Mouse (Mus musculus): Measurements from ENCODE around the gene Uso1. TPM values are rescaled to one million over a fixed set of nuclear protein-coding genes. Genes with fewer than 3 reads are reported as not detected.

The Uso1 gene
- polyA plus RNA-seq, 1 experiment from 2014 or later: 34.1 TPM

DNA sequence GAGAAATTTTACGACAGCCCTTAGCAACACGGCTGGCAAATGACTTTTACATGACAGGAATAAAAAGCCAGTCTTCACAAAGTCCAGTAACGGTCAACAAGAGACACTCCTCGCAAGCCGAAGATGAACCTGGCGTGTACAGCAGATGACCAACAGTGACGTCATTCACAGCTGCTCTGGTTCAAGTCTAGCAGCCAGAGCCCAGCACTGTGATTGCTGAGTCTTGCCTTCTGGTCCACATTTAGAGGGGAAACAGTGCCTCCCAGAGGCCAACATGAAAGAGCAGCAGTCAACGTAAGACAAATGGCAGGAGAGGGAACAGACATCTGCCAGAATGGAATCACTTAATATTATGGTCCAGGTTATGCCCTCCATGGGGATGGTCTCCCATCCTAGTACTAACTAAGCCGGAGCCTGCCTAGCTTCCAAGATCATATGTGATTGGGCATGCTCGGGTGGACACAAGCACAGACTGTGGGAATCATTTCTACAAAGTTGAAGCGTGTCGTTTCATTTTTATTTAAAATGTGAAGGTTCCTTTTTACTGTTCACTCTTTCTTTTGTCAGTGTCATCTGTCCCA is 19.8 kb upstream of the Uso1 start:
- Histone ChIP-seq H3K36me3 (ENCODE audit: control insufficient read depth, insufficient read depth, low read length) (no peaks in the 10 kb centered on the region), H3K4me2 (replicated peaks; ENCODE audit: low read depth, low read length) (no peak overlapping the region), H3K9ac (ENCODE audit: low read depth, low read length) (no peak overlapping the region), H3K9me3 (ENCODE audit: control insufficient read depth, low read length) (no peaks in the 10 kb centered on the region), H3K27ac (ENCODE audit: low read depth, low read length) (no peak overlapping the region), H3K27me3 (ENCODE audit: control insufficient read depth, insufficient read depth, low read length) (no peaks in the 10 kb centered on the region), H3K4me3 (ENCODE audit: low read depth, low read length) (no peak overlapping the region), H3K4me1 (replicated peaks; ENCODE audit: control insufficient read depth, insufficient read depth, low read length) (no peaks in the 10 kb centered on the region)
- 64% methylated on average over 12 of the region's 12 CpGs for WGBS
- DNase-seq (ENCODE audit: low spot score) (peak; percentile 60), ATAC-seq (ENCODE audit: low FRiP score) (peak; percentile 75)

GRCm38 (mm10) chr5:92121636-92122035 is 16.1 kb upstream of the Uso1 start:
- ATAC-seq (ENCODE audit: low FRiP score): no peak
- H3K4me2 ChIP-seq (replicated peaks; ENCODE audit: low read depth, low read length): no peak overlapping the region

DNA sequence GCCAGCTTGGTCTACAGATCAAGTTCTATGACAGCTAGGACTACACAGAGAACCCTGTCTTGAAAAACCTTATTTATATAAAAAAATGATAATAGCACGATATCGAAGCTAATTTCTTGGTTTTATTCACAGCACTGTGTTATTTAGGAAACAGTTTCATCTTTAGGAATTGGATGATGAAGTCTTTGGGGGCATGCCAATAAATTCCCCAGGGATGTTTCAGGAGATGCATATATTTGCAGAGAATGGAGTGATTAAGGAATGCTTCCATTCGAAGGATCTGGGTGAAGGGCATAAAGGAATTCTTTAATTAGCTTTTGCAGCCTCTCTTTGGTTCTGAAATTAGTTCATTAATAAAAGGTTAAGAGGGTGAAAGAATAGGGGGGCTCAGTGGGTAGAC is 12.3 kb upstream of the Uso1 start:
- no peaks in the 10 kb centered on the region for H3K9me3 ChIP-seq (ENCODE audit: control insufficient read depth, low read length)
- H3K4me3 ChIP-seq (ENCODE audit: low read depth, low read length): no peak overlapping the region
- DNase-seq (ENCODE audit: low spot score) (no peak), ATAC-seq (ENCODE audit: low FRiP score) (no peak)
- 96% methylated on average over 3 of the region's 3 CpGs for WGBS
- no peaks in the 10 kb centered on the region for H3K36me3 ChIP-seq (ENCODE audit: control insufficient read depth, insufficient read depth, low read length)
- no peak overlapping the region for H3K27ac ChIP-seq (ENCODE audit: low read depth, low read length)
- no peaks in the 10 kb centered on the region for H3K27me3 ChIP-seq (ENCODE audit: control insufficient read depth, insufficient read depth, low read length)
- no peaks in the 10 kb centered on the region for H3K4me1 ChIP-seq (replicated peaks; ENCODE audit: control insufficient read depth, insufficient read depth, low read length)
- H3K9ac ChIP-seq (ENCODE audit: low read depth, low read length): no peak overlapping the region
- no peak overlapping the region for H3K4me2 ChIP-seq (replicated peaks; ENCODE audit: low read depth, low read length)

More at GRCm38 (mm10) chr5:92121636-92122035, 16.1 kb upstream of the Uso1 start:
- Histone ChIP-seq H3K36me3 (ENCODE audit: control insufficient read depth, insufficient read depth, low read length) (no peaks in the 10 kb centered on the region), H3K27ac (ENCODE audit: low read depth, low read length) (no peak overlapping the region), H3K9ac (ENCODE audit: low read depth, low read length) (no peak overlapping the region), H3K4me3 (ENCODE audit: low read depth, low read length) (no peak overlapping the region), H3K27me3 (ENCODE audit: control insufficient read depth, insufficient read depth, low read length) (no peaks in the 10 kb centered on the region), H3K4me1 (replicated peaks; ENCODE audit: control insufficient read depth, insufficient read depth, low read length) (no peaks in the 10 kb centered on the region), H3K9me3 (ENCODE audit: control insufficient read depth, low read length) (no peaks in the 10 kb centered on the region)
- no peak for DNase-seq (ENCODE audit: low spot score)
- 91% methylated on average over 4 of the region's 4 CpGs for WGBS

GRCm38 (mm10) chr5:92127141-92127625 is 10.6 kb upstream of the Uso1 start:
- H3K27ac ChIP-seq (ENCODE audit: low read depth, low read length): 0 out of 2 replicates have a peak overlapping the region, but pooled peaks have one; percentile 36
- H3K9me3 ChIP-seq (ENCODE audit: control insufficient read depth, low read length): no peaks in the 10 kb centered on the region
- H3K36me3 ChIP-seq (ENCODE audit: control insufficient read depth, insufficient read depth, low read length): no peaks in the 10 kb centered on the region
- no peak for DNase-seq (ENCODE audit: low spot score)
- H3K4me1 ChIP-seq (replicated peaks; ENCODE audit: control insufficient read depth, insufficient read depth, low read length): no peaks in the 10 kb centered on the region
- no peak for ATAC-seq (ENCODE audit: low FRiP score)
- H3K27me3 ChIP-seq (ENCODE audit: control insufficient read depth, insufficient read depth, low read length): no peaks in the 10 kb centered on the region
- no peak overlapping the region for H3K4me3 ChIP-seq (ENCODE audit: low read depth, low read length)
- H3K4me2 ChIP-seq (replicated peaks; ENCODE audit: low read depth, low read length): no peak overlapping the region
- 73% methylated on average over 9 of the region's 9 CpGs for WGBS
- no peak overlapping the region for H3K9ac ChIP-seq (ENCODE audit: low read depth, low read length)

DNA sequence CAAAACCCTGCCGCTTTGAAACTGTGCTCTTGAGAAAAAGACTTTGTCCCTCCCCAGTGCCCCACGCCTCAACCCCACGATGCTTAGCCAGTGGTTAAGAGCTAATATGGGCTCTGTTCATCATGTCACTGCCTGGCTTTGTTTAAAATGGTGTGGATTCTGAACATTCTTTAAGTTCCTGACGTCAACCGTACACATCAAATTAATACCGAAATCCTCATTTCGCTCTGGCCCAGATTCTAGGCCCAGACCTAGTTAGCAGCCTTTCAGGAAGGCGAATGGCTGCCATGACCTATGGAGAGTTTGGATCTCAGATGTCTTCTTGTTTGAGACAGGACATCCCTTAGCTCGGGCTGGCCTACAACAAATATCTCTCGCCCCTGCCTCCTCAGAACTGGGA is 10.0 kb upstream of the Uso1 start:
- Histone ChIP-seq H3K9me3 (ENCODE audit: control insufficient read depth, low read length) (no peaks in the 10 kb centered on the region), H3K9ac (ENCODE audit: low read depth, low read length) (no peak overlapping the region), H3K36me3 (ENCODE audit: control insufficient read depth, insufficient read depth, low read length) (no peaks in the 10 kb centered on the region), H3K4me3 (ENCODE audit: low read depth, low read length) (no peak overlapping the region), H3K4me1 (replicated peaks; ENCODE audit: control insufficient read depth, insufficient read depth, low read length) (no peaks in the 10 kb centered on the region), H3K27ac (ENCODE audit: low read depth, low read length) (0 out of 2 replicates have a peak overlapping the region, but pooled peaks have one; percentile 36), H3K4me2 (replicated peaks; ENCODE audit: low read depth, low read length) (no peak overlapping the region), H3K27me3 (ENCODE audit: control insufficient read depth, insufficient read depth, low read length) (no peaks in the 10 kb centered on the region)
- 86% methylated on average over 10 of the region's 10 CpGs for WGBS
- DNase-seq (ENCODE audit: low spot score) (no peak), ATAC-seq (ENCODE audit: low FRiP score) (no peak)

DNA sequence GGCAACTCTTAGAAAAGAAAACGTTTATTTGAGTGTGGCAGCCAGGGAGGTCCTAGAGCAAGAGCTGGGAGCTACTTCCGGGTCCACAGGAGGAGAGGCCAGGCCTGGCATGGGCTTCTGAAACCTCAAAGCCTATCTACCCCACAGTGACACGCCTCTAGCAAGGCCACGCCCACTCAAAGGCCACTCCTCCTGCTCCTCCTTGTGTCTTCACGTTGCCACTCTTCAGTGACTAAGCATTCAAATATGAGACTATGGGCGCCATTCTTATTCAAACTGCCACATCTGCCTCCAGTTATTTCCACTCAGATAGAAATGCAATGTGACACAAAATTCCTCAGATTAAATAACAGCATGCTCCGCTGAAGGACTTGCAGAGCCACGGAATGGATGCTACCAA is 9.2 kb upstream of the Uso1 start:
- Histone ChIP-seq H3K9ac (ENCODE audit: low read depth, low read length) (no peak overlapping the region), H3K27me3 (ENCODE audit: control insufficient read depth, insufficient read depth, low read length) (no peaks in the 10 kb centered on the region), H3K27ac (ENCODE audit: low read depth, low read length) (no peak overlapping the region), H3K4me2 (replicated peaks; ENCODE audit: low read depth, low read length) (0 out of 2 replicates have a peak overlapping the region, but pooled peaks have one; percentile 3), H3K36me3 (ENCODE audit: control insufficient read depth, insufficient read depth, low read length) (no peaks in the 10 kb centered on the region), H3K4me3 (ENCODE audit: low read depth, low read length) (no peak overlapping the region), H3K4me1 (replicated peaks; ENCODE audit: control insufficient read depth, insufficient read depth, low read length) (no peaks in the 10 kb centered on the region), H3K9me3 (ENCODE audit: control insufficient read depth, low read length) (no peaks in the 10 kb centered on the region)
- peak; percentile 44 for DNase-seq (ENCODE audit: low spot score)
- ATAC-seq (ENCODE audit: low FRiP score): peak; percentile 70; the same call in 1 of the 2 replicates
- WGBS: 8% methylated on average over 8 of the region's 8 CpGs

DNA sequence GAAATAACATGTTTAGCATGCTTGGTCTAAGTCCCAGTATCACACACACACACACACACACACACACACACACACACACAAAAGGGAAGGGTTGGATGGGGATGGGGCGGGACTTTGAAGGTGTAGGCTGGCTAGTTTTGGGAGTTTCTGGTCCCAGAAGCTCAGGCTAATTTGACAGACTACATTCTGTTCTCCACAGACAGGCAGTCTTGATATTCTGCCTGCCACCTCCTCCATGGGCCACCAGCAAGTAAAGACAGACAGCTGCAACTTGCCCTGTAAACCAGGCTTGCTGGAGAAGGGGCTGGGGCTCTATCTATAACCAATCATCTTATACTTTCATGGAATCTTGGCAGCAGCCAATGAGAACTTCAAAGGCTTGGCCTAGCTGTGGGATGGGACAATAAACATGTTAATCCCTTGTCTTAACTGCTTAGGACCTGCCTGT is 8.4 kb upstream of the Uso1 start:
- WGBS: 73% methylated on average over 1 of the region's 1 CpGs
- Histone ChIP-seq H3K27me3 (ENCODE audit: control insufficient read depth, insufficient read depth, low read length) (no peaks in the 10 kb centered on the region), H3K27ac (ENCODE audit: low read depth, low read length) (no peak overlapping the region), H3K9ac (ENCODE audit: low read depth, low read length) (no peak overlapping the region), H3K4me1 (replicated peaks; ENCODE audit: control insufficient read depth, insufficient read depth, low read length) (no peaks in the 10 kb centered on the region), H3K4me2 (replicated peaks; ENCODE audit: low read depth, low read length) (no peak overlapping the region), H3K9me3 (ENCODE audit: control insufficient read depth, low read length) (no peaks in the 10 kb centered on the region), H3K36me3 (ENCODE audit: control insufficient read depth, insufficient read depth, low read length) (no peaks in the 10 kb centered on the region), H3K4me3 (ENCODE audit: low read depth, low read length) (no peak overlapping the region)
- ATAC-seq (ENCODE audit: low FRiP score): no peak
- DNase-seq (ENCODE audit: low spot score): no peak

DNA sequence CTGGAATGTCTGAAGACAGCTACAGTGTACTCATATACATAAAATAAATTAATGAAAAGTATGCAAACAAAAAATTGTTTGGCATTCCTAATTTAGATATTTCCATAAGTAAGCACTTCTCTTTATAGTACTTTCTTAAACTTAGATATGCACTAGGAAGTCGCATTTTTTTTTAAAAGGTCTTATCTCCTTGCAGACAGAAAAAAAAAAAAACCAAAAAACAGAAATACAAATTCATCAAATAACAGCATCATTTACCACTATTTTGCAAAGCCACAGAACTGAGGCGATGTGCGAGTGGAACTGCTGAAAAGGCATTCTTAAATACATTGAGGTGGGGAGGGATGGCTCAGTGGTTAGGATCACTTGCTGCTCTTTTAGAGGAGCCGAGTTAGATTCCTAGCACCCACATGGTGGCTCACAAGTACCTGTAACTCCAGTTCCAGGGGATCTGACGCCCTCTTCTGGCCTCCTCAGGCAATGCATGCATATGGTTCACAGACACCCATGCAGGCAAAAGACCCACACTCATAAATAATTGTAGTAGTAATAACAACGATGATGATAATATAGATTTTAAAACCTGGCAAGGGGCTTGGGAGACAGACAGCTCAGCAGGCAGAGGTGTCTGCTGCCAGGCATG is 7.6 kb upstream of the Uso1 start:
- ATAC-seq (ENCODE audit: low FRiP score) (no peak), DNase-seq (ENCODE audit: low spot score) (no peak)
- Histone ChIP-seq H3K4me2 (replicated peaks; ENCODE audit: low read depth, low read length) (no peak overlapping the region), H3K9me3 (ENCODE audit: control insufficient read depth, low read length) (no peaks in the 10 kb centered on the region), H3K4me1 (replicated peaks; ENCODE audit: control insufficient read depth, insufficient read depth, low read length) (no peaks in the 10 kb centered on the region), H3K27me3 (ENCODE audit: control insufficient read depth, insufficient read depth, low read length) (no peaks in the 10 kb centered on the region), H3K4me3 (ENCODE audit: low read depth, low read length) (no peak overlapping the region), H3K27ac (ENCODE audit: low read depth, low read length) (no peak overlapping the region), H3K36me3 (ENCODE audit: control insufficient read depth, insufficient read depth, low read length) (no peaks in the 10 kb centered on the region), H3K9ac (ENCODE audit: low read depth, low read length) (no peak overlapping the region)
- WGBS: 87% methylated on average over 6 of the region's 6 CpGs

- ATAC-seq (ENCODE audit: low FRiP score) (no peak), DNase-seq (ENCODE audit: low spot score) (no peak)
- Histone ChIP-seq H3K9me3 (ENCODE audit: control insufficient read depth, low read length) (no peaks in the 10 kb centered on the region), H3K4me3 (ENCODE audit: low read depth, low read length) (no peak overlapping the region), H3K36me3 (ENCODE audit: control insufficient read depth, insufficient read depth, low read length) (no peaks in the 10 kb centered on the region), H3K9ac (ENCODE audit: low read depth, low read length) (no peak overlapping the region), H3K4me2 (replicated peaks; ENCODE audit: low read depth, low read length) (no peak overlapping the region), H3K27me3 (ENCODE audit: control insufficient read depth, insufficient read depth, low read length) (no peaks in the 10 kb centered on the region), H3K4me1 (replicated peaks; ENCODE audit: control insufficient read depth, insufficient read depth, low read length) (no peaks in the 10 kb centered on the region), H3K27ac (ENCODE audit: low read depth, low read length) (no peak overlapping the region)
- 95% methylated on average over 4 of the region's 4 CpGs for WGBS
Observed at GRCm38 (mm10) chr5:92132127-92132526, 5.6 kb upstream of the Uso1 start.
